Mouse (Mus musculus) layer of hippocampus, postnatal 14 days (tissue): ENCODE data around the gene Pld2. TPM values are rescaled to one million over a fixed set of nuclear protein-coding genes. Genes with fewer than 3 reads are reported as not detected.
"Not testable (repeated sequence)": the region's sequence is repeated elsewhere in the genome, so short reads cannot be mapped to it uniquely, and the experiment has no call there.

Source experiments
- DNase-seq, 2 experiments: peaks; one replicate each; pipeline ENCODE4 v3.0.0; 2021 to 2022; ENCODE audit warnings: low spot score in 2 of 2, mixed read lengths in 1 of 2
- total RNA-seq, 2 experiments: library from RNA; stranded (reverse); gene quantifications; 2 replicates each; pipeline ENCODE4 v1.2.3; 2021

Gene Pld2
- total RNA-seq, 2 experiments from 2014 or later = 21.9 to 24.5 TPM

- peak; percentile 88 to 96 for DNase-seq
These were observed 14.6 kb upstream of the Pld2 start, which contains the start of gene Psmb6 for GRCm38 (mm10) chr11:70525184-70525678. Gene Psmb6, plus strand, starts transcription at chr11:70525367.

GRCm38 (mm10) chr11:70525726-70526125 is 14.1 kb upstream of the Pld2 start:
- DNase-seq = no peak

GRCm38 (mm10) chr11:70526211-70526610 is 13.7 kb upstream of the Pld2 start:
- DNase-seq = no peak

- no peak for DNase-seq
These were observed 11.3 kb upstream of the Pld2 start for GRCm38 (mm10) chr11:70528610-70529009.

DNA sequence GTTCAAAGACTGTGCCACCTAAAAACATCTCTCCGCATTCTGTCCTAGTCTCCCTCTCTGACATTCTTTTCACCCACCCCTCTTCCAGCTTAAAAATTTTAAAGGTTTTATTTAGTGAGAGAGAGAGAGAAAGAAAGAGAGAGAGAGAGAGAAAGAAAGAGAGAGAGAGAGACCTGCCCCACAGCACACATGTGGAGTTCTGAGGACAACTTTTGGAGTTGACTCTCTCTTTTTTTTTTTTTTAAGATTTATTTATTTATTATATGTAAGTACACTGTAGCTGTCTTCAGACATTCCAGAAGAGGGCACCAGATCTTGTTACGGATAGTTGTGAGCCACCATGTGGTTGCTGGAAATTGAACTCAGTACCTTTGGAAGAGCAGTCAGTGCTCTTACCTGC is 8.8 kb upstream of the Pld2 start:
- not testable (repeated sequence) for DNase-seq

GRCm38 (mm10) chr11:70532839-70533238 is 7.0 kb upstream of the Pld2 start, which contains the start of gene Gm40193:
Gene Gm40193, minus strand, starts transcription at chr11:70532939.
- DNase-seq = no peak

DNA sequence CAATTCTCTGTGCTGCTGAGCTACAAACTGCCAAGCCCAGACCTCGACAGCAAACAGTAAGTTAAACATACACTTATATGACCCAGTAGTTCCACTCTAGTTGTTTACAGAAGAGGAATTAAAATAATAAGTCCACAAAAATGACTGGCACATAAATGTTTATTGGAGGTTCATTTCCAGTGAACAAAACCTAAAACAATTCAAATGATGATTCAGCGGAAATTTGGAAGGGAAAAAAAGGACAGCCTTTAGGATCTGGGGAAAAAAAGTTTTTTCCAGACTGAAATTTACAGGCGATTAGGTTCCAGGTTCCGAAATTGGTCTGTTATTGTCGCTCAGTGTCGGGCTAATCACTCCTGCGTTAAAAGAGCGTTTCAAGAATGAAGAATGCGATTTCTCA is 441 bp upstream of the Pld2 start:
- DNase-seq = no peak

- DNase-seq = no peak
These were observed 1.1 kb downstream of the Pld2 start for GRCm38 (mm10) chr11:70540928-70541327.

DNA sequence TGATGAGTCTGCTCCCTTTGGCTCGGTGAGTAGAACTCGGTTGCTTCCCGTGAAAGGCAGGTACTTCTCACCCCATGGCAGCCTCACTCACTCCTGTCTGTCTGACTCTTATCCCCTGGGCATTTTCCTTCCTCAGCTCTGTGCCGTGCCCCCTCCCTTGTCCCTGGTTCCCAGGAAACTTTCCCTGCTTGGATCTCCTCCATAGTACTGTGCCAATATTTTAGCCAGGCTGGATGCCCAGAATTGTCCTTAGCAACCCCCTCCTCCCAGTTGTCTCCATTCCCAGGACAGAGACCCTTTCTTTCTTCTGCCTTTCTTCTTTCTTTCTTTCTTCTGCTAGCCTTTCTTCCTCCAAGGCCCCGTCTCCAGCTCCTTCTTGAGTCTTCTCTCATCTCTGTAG is 1.6 kb downstream of the Pld2 start:
- DNase-seq = peak in 1 of 2 experiments; percentile 51

GRCm38 (mm10) chr11:70544496-70544895 is 4.6 kb downstream of the Pld2 start:
- no peak for DNase-seq

- no peak for DNase-seq
These were observed 11.7 kb downstream of the Pld2 start for GRCm38 (mm10) chr11:70551526-70551925.

DNA sequence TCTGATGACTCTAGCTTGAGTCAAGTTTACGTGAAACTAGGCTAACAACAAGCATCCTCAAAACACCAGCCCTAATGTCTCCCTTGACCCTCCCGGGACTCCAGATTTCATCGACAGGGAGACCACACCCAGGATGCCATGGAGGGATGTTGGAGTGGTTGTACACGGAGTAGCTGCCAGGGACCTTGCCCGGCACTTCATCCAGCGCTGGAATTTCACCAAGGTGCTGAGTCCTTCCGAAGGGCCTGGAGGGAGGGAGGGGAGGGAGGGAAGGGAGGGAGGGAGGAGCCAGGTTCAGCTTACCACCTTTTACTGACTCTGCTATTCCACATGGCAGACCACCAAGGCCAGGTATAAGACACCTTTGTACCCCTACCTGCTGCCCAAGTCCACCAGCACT is 14.1 kb downstream of the Pld2 start:
- no peak for DNase-seq

DNA sequence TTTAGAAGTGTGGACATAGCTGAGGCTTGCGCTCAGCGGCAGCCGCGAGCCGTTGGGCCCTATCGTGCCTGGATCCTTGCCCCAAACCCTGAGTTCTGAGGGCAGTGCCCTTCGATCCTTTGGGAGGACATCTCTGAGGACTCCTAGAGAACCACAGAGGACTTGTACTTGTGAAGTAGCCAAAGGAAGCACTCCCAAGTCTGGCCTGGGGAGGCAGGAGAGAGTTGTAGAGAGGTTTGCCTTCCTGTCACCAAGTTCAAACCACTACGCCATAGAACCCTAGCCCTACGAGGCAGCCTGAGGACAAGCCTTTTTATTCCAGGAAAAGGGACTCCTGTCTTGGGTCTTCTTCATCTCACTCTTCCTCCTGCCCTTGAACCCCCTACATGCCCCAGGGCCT is 17.7 kb downstream of the Pld2 start:
- no peak for DNase-seq

DNA sequence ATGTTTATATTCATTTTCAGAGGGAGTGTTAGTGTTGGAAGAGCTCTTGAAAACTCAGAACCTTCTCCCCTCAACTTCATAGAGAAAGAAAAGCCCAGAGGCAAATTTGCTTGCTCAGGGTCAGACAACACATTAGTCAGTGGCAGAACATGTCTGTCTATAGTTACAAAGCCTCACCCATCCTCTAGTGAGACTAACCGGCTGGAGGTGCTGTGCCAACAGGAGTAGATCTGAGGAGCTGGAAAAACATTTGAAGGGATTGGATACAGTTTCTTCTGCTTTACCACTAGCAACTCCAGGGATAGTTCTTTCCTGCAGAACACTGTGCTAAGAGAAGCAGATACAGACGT is 22.0 kb downstream of the Pld2 start:
- no peak for DNase-seq

DNA sequence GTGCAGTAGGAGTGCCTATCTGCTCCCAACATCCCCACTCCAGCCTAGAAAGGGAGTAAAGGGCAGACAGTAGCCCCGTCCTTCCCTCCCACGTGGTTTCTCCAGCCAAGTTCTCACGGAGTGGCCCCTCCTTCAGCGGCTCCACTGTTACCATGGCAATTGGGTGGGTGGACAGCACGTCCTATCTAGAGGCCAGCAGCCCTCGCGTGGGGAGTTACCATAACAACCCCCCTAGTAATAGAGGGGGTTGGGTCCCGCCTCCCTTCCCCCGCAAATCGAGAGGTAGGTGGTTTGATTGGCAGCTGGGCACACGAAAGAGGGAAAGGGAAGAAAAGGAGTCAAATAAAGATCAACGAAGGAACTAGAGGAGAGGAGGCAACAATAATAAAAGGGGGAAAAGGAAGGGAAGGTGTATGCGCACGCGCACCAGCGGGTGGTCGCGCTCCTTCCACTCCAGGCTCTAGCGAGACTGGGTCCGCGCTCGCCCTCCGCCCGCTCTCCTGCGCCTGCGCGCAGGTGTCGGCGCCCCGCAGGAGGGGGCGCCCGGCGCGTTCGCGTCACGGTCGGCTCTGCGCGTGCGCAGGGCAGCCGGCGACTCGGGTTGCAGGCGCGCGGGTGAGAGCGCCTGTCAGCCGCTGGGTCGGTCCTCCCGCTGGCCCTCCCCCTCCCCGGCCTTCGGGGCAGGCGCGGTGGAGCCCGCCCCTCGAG is 22.6 kb downstream of the Pld2 start, which contains the start of gene Mink1:
Gene Mink1 (plus strand): TSS at position 595 of the 708 bp plus-strand sequence.
- peak; percentile 87 to 92 for DNase-seq

- no peak for DNase-seq
These were observed 23.2 kb downstream of the Pld2 start for GRCm38 (mm10) chr11:70562995-70563469.

GRCm38 (mm10) chr11:70563470-70564275 is 23.8 kb downstream of the Pld2 start:
- DNase-seq = no peak

GRCm38 (mm10) chr11:70564276-70564873 is 24.5 kb downstream of the Pld2 start:
- no peak for DNase-seq

DNA sequence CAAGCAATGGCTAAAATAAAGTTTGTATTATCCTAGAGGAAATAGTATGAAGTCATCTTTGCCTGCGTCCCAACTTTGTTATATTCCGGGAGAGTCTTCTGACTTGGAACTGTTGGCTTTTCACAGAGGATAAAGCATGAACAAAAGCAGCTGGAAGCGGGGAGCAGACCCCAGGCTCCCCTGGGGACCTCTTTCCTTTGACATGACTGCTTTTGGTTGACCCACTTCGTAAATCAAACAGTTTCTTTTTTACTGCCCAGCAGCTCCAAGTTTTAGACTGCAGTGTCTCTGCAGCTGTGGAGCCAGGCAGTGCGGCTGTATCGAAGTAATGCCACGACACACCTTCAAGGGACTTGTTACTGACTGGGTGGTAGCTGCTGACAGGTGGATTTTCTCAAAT is 26.7 kb downstream of the Pld2 start:
- DNase-seq = no peak

- DNase-seq = not testable (repeated sequence)
These were observed 30.8 kb downstream of the Pld2 start for GRCm38 (mm10) chr11:70570614-70571013.

DNA sequence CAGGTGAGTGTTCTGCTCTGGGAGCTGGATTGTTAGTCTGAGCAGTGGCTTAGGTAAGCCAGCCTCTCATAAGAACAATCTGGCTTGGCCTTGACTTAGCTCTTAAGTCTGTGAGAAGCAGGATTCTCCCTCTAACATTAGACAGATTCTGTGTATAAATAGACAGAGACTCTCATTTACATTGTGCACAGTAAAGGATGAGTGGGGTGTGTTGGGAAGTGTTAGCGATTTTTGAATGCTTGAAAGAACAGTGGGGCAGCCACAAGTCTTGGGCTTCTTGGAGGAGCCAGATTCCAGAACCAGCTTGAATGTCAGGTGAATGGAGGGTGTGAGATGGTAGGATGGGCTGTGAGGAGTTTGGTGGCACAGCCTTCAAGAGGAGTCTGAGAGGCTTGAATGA is 31.8 kb downstream of the Pld2 start:
- no peak for DNase-seq
